Mouse (Mus musculus): Measurements from ENCODE around the gene Id1.

GRCm38 (mm10) chr2:152769677-152770076, 33.6 kb downstream of the Id1 start:
- no peak for TF ChIP-seq NELFE (IDR thresholded peaks at IDR 0.05; ENCODE audit: low read depth, low read length)
- no peak for TF ChIP-seq EP300 (IDR thresholded peaks at IDR 0.05; ENCODE audit: low read length)
- no peak for TF ChIP-seq TBP (conservative IDR thresholded peaks at IDR 0.05; ENCODE audit: low read depth, low read length)
- TF ChIP-seq POLR2A (IDR thresholded peaks at IDR 0.05; ENCODE audit: low read depth, low read length): no peak
- TF ChIP-seq MAX (IDR thresholded peaks at IDR 0.05; ENCODE audit: low read length): no peak
- TF ChIP-seq POLR2AphosphoS2 (IDR thresholded peaks at IDR 0.05; ENCODE audit: low read depth, low read length): no peak
- TF ChIP-seq CTCF (conservative IDR thresholded peaks at IDR 0.05 in 1 of 2, IDR thresholded peaks at IDR 0.05 in 1 of 2; ENCODE audit: low read depth in 2 of 2, low read length in 2 of 2): no peak
- no peak for TF ChIP-seq GABPA (IDR thresholded peaks at IDR 0.05; ENCODE audit: insufficient replicate concordance, low read depth, low read length)
- no peak for TF ChIP-seq KAT2A (IDR thresholded peaks at IDR 0.05; ENCODE audit: insufficient replicate concordance, low read length)
- TF ChIP-seq USF1 (IDR thresholded peaks at IDR 0.05; ENCODE audit: low read depth, low read length): no peak
- no peak for TF ChIP-seq RAD21 (IDR thresholded peaks at IDR 0.05; ENCODE audit: low read depth, low read length)
